Mouse (Mus musculus): ENCODE data around the gene Fads1. TPM values are rescaled to one million over a fixed set of nuclear protein-coding genes. Genes with fewer than 3 reads are reported as not detected.
A peak's percentile ranks its signal among the peaks of the same experiment; 100 is the strongest.

The Fads1 gene
- polyA plus RNA-seq, 1 experiment from 2014 or later = 138 TPM

DNA sequence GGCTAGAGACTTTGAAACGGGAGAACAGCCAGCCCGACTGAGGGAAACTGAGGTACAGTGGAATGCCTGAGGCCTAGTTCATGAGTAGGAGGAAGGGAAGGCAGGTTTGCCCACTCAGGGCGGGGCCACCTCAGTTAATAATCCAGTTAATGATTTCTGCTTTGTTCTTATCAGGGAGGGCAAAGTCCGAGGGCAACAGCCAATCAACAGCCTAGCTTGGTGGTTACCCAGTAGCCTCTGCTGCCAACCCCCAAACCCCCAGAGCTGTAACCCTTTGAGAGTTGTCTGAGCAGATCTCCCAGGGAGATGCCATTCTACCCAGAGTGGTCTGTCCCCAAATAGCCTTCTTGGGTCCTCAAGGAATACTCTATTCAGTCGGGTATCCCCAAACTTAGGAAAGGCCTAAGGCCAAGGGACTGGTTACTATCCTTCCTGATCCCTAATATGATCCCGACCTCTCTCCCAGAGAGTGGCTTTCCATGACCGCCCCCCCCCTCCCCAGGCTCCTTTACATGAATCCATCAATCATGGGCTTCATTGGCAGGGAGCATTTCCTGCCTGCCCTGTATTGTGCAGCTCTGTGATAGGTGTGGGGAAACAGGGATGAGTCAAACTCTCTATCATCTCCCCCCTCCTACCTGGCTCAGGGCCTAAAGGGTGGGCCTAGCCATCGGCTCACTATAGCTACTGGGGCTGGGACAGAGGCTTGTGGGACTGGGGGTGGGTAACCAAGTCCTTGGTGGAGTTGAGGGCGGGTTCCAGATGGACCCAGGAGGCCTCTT lies 53.3 kb downstream of the Fads1 start:
- ATAC-seq (ENCODE audit: insufficient number of reproducible peaks, low FRiP score, low TSS enrichment, low read depth) (no peak), DNase-seq (ENCODE audit: low spot score) (no peak)
- no peaks in the 10 kb centered on the region; the same call in 1 of the 2 replicates for H3K36me3 ChIP-seq (ENCODE audit: control insufficient read depth, insufficient read depth, low read length)
- H3K27ac ChIP-seq (replicated peaks; ENCODE audit: low read depth, low read length) = no peak overlapping the region
- H3K4me3 ChIP-seq (ENCODE audit: low read depth, low read length) = no peak overlapping the region
- no peaks in the 10 kb centered on the region for H3K9me3 ChIP-seq (ENCODE audit: control insufficient read depth, low read length)
- 86% methylated on average over 9 of the region's 9 CpGs for WGBS
- H3K4me2 ChIP-seq (ENCODE audit: low read depth, severe bottlenecking) = no peak overlapping the region
- no peaks in the 10 kb centered on the region for H3K27me3 ChIP-seq (ENCODE audit: control insufficient read depth, insufficient read depth, low read length)
- H3K9ac ChIP-seq (ENCODE audit: low read length) = no peak overlapping the region
- peaks cover 41% of the 10 kb centered on the region for H3K4me1 ChIP-seq (ENCODE audit: control insufficient read depth, insufficient read depth, low read length)

DNA sequence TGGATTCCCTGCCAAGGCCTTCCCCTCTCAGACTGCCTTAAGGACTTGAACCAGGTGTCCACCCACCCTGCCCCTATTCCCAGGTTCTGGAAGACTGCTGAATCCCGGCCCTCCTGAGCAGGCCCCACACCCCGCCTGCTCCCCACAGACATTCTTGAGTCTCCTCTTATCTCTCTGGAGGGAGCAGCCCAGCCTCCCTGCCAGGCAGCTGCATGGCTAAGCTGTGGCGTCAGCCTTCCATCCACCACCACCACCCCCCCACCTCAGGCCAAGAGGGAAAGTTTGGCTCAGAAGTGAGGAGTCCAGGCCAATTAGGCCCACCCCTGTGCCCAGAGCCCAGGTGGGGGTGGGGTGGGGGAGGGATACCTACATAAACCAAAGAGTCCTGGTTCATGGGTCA lies 55.8 kb downstream of the Fads1 start:
- no peak overlapping the region for H3K9ac ChIP-seq (ENCODE audit: low read length)
- peaks cover 26% of the 10 kb centered on the region for H3K4me1 ChIP-seq (ENCODE audit: control insufficient read depth, insufficient read depth, low read length)
- WGBS = 45% methylated on average over 3 of the region's 3 CpGs
- peak overlapping the region; percentile 83; the same call in 1 of the 2 replicates for H3K4me2 ChIP-seq (ENCODE audit: low read depth, severe bottlenecking)
- no peaks in the 10 kb centered on the region for H3K9me3 ChIP-seq (ENCODE audit: control insufficient read depth, low read length)
- no peaks in the 10 kb centered on the region for H3K36me3 ChIP-seq (ENCODE audit: control insufficient read depth, insufficient read depth, low read length)
- no peaks in the 10 kb centered on the region for H3K27me3 ChIP-seq (ENCODE audit: control insufficient read depth, insufficient read depth, low read length)
- no peak for ATAC-seq (ENCODE audit: insufficient number of reproducible peaks, low FRiP score, low TSS enrichment, low read depth)
- H3K27ac ChIP-seq (replicated peaks; ENCODE audit: low read depth, low read length) = no peak overlapping the region
- DNase-seq (ENCODE audit: low spot score) = no peak
- H3K4me3 ChIP-seq (ENCODE audit: low read depth, low read length) = no peak overlapping the region

DNA sequence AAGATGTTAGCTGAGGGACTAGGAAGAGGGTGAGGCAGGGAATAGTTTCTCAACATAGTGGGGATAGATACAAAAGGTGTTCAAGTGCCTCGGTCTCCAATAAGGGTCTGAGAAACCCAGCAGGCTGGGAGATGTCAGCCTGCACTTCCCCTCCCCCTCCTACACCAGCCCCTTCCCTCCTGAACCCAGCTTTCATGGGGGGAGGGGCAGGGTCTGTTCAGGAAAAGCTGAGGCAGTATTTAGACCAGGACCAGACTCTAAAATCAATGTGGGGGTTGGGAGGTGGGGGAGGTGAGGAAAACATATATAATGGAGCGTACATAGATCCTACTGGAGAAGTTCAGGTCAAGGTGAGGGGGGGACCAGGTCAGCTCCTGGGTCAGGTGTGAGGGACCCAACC lies 56.7 kb downstream of the Fads1 start:
- WGBS = 34% methylated on average over 2 of the region's 2 CpGs
- Histone ChIP-seq H3K27ac (replicated peaks; ENCODE audit: low read depth, low read length) (no peak overlapping the region), H3K4me1 (ENCODE audit: control insufficient read depth, insufficient read depth, low read length) (peaks cover 34% of the 10 kb centered on the region), H3K9me3 (ENCODE audit: control insufficient read depth, low read length) (no peaks in the 10 kb centered on the region), H3K36me3 (ENCODE audit: control insufficient read depth, insufficient read depth, low read length) (no peaks in the 10 kb centered on the region), H3K4me3 (ENCODE audit: low read depth, low read length) (no peak overlapping the region), H3K27me3 (ENCODE audit: control insufficient read depth, insufficient read depth, low read length) (no peaks in the 10 kb centered on the region), H3K4me2 (ENCODE audit: low read depth, severe bottlenecking) (peak overlapping the region; percentile 83), H3K9ac (ENCODE audit: low read length) (no peak overlapping the region)
- DNase-seq (ENCODE audit: low spot score) (peak; percentile 53), ATAC-seq (ENCODE audit: insufficient number of reproducible peaks, low FRiP score, low TSS enrichment, low read depth) (no peak)

DNA sequence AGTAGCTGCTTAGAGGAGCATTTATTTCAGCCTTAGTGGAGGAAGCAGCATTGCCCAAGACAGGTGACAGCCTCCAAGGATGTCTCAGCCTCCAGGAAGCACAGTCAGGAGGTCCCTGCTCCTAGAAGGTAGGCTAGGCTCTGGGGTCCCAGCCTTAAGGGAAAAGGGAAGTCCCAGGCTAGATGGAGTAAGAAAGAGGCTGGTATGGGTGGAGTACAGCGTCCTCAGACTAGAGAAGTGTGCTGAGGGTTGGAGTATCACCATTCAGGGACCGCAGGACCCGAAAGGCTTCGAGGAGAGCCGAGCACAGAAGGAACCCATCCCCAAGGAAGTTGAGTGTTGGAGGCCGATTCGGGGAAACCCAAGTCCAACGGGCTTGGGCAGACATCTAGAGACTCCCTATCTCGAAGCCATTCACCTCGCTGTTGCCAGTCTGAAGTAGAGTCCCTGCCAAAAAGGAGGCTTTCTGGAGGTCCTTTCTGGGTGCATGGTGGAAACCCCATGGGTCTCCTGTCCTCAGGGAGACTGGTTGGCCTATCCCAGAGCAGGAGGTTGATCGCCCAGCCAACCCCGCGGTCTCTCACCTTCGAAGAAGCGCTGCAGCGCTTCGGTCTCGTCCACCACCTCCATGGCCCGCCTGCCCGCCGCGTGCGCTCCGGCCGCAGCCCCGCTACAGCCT lies 57.4 kb downstream of the Fads1 start:
- Histone ChIP-seq H3K27me3 (ENCODE audit: control insufficient read depth, insufficient read depth, low read length) (no peaks in the 10 kb centered on the region), H3K27ac (replicated peaks; ENCODE audit: low read depth, low read length) (no peak overlapping the region; the same call in 1 of the 2 replicates), H3K36me3 (ENCODE audit: control insufficient read depth, insufficient read depth, low read length) (no peaks in the 10 kb centered on the region), H3K9ac (ENCODE audit: low read length) (peak overlapping the region; percentile 72), H3K4me3 (ENCODE audit: low read depth, low read length) (peak overlapping the region; percentile 34), H3K4me2 (ENCODE audit: low read depth, severe bottlenecking) (peak overlapping the region; percentile 83), H3K4me1 (ENCODE audit: control insufficient read depth, insufficient read depth, low read length) (peaks cover 34% of the 10 kb centered on the region), H3K9me3 (ENCODE audit: control insufficient read depth, low read length) (no peaks in the 10 kb centered on the region)
- ATAC-seq (ENCODE audit: insufficient number of reproducible peaks, low FRiP score, low TSS enrichment, low read depth) = peak; percentile 11; the same call in 1 of the 2 replicates
- WGBS = 5% methylated on average over 26 of the region's 26 CpGs
- DNase-seq (ENCODE audit: low spot score) = no peak

DNA sequence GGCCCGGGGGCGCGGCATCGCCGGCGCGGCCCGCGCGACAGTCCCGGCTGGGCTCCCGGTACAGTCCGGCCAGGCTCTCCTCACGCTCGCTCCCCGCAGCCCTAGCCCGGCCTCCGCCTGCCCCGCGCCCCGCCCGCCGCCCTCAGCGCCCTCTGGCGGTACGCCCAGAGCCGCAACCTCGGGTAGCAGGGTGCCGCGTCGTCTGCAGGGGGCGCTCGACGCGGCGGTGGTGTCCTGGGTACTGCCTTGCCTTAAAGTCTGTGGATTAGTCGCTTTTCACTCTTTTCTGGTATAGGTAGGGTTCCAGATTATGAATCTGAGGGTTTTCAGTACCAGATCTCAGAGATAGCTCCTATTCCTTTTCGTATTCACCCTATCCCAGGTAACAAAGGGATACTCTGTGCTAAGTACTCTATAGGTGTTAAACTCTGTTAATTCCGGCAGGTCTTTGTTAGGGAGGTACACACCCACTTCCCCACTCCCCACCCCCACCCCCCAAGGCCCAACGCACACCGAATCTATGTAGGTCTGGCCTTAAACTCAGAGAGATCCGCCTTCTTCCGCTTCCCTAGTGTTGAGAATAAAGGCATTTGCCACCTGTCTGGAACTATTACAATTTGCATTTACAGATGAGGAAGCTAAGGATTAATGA lies 58.1 kb downstream of the Fads1 start, which contains the start of gene Myrf:
Gene Myrf, minus strand, starts transcription at position 95 of the 652 bp plus-strand sequence.
- H3K36me3 ChIP-seq (ENCODE audit: control insufficient read depth, insufficient read depth, low read length) = no peaks in the 10 kb centered on the region
- H3K9me3 ChIP-seq (ENCODE audit: control insufficient read depth, low read length) = no peaks in the 10 kb centered on the region
- peak within 1 kb of the TSS; percentile 83 for H3K4me2 ChIP-seq (ENCODE audit: low read depth, severe bottlenecking)
- peak within 1 kb of the TSS; percentile 72 for H3K9ac ChIP-seq (ENCODE audit: low read length)
- peak; percentile 58 for ATAC-seq (ENCODE audit: insufficient number of reproducible peaks, low FRiP score, low TSS enrichment, low read depth)
- peaks cover 34% of the 10 kb centered on the region for H3K4me1 ChIP-seq (ENCODE audit: control insufficient read depth, insufficient read depth, low read length)
- WGBS = 7% methylated on average over 41 of the region's 43 CpGs
- H3K27me3 ChIP-seq (ENCODE audit: control insufficient read depth, insufficient read depth, low read length) = no peaks in the 10 kb centered on the region
- DNase-seq (ENCODE audit: low spot score) = peak; percentile 90
- no peak within 1 kb of the TSS; the same call in 1 of the 2 replicates for H3K27ac ChIP-seq (replicated peaks; ENCODE audit: low read depth, low read length)
- peak within 1 kb of the TSS; percentile 34 for H3K4me3 ChIP-seq (ENCODE audit: low read depth, low read length)

DNA sequence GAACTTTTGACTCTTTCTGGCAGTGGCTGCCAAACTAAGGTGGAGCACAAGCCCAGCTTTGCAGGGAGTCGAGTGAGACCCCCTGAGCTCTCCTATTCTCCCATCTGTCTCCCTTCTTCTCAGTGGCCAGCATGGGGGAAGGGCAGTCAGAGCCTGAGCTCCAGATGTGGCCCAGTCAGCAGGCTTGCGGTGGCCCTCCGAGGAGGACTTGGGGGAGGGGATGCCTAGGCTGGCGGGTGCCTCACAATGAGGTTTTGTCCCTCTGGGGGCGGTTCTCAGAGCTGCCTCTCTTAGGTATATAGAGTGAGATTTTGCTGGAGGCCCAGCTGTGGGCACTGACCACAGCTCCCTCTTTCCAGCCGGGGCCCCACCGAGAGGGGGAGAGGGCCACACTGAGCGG lies 60.2 kb downstream of the Fads1 start:
- peaks cover 42% of the 10 kb centered on the region for H3K4me1 ChIP-seq (ENCODE audit: control insufficient read depth, insufficient read depth, low read length)
- H3K36me3 ChIP-seq (ENCODE audit: control insufficient read depth, insufficient read depth, low read length) = no peaks in the 10 kb centered on the region
- peak overlapping the region; percentile 61; the same call in 1 of the 2 replicates for H3K27ac ChIP-seq (replicated peaks; ENCODE audit: low read depth, low read length)
- H3K9me3 ChIP-seq (ENCODE audit: control insufficient read depth, low read length) = no peaks in the 10 kb centered on the region
- DNase-seq (ENCODE audit: low spot score) (peak; percentile 75), ATAC-seq (ENCODE audit: insufficient number of reproducible peaks, low FRiP score, low TSS enrichment, low read depth) (peak; percentile 27; the same call in 1 of the 2 replicates)
- H3K4me3 ChIP-seq (ENCODE audit: low read depth, low read length) = no peak overlapping the region
- H3K9ac ChIP-seq (ENCODE audit: low read length) = no peak overlapping the region
- H3K4me2 ChIP-seq (ENCODE audit: low read depth, severe bottlenecking) = peak overlapping the region; percentile 12; the same call in 1 of the 2 replicates
- H3K27me3 ChIP-seq (ENCODE audit: control insufficient read depth, insufficient read depth, low read length) = no peaks in the 10 kb centered on the region
- WGBS = 10% methylated on average over 8 of the region's 8 CpGs

DNA sequence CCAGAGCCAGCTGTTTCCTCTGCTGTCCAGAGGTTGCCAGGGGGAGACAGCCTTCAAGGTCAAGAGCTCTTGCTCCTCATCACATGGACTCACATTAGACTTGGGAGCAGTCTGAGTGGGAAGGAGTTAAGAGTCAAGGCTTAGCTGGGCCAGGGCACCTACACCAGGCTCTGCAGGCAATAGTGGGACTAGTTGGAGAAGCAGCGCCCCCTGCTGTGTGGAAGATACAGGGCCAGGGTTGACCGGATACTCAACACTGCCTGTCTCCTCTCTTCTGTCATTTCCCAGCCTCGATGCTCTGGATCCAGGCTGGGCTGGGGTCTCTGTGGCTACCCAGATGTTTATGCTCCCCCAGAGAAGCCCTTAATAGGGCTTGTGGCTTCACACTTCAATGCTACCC lies 61.5 kb downstream of the Fads1 start:
- H3K9ac ChIP-seq (ENCODE audit: low read length) = no peak overlapping the region
- no peak overlapping the region for H3K4me2 ChIP-seq (ENCODE audit: low read depth, severe bottlenecking)
- DNase-seq (ENCODE audit: low spot score) = peak; percentile 70
- H3K27me3 ChIP-seq (ENCODE audit: control insufficient read depth, insufficient read depth, low read length) = no peaks in the 10 kb centered on the region
- H3K4me1 ChIP-seq (ENCODE audit: control insufficient read depth, insufficient read depth, low read length) = peaks cover 46% of the 10 kb centered on the region
- 12% methylated on average over 3 of the region's 3 CpGs for WGBS
- H3K4me3 ChIP-seq (ENCODE audit: low read depth, low read length) = no peak overlapping the region
- H3K27ac ChIP-seq (replicated peaks; ENCODE audit: low read depth, low read length) = 0 out of 2 replicates have a peak overlapping the region, but pooled peaks have one; percentile 61
- H3K36me3 ChIP-seq (ENCODE audit: control insufficient read depth, insufficient read depth, low read length) = no peaks in the 10 kb centered on the region
- H3K9me3 ChIP-seq (ENCODE audit: control insufficient read depth, low read length) = no peaks in the 10 kb centered on the region
- ATAC-seq (ENCODE audit: insufficient number of reproducible peaks, low FRiP score, low TSS enrichment, low read depth) = no peak
